Mouse (Mus musculus): Measurements from ENCODE around the gene Impdh2. TPM values are rescaled to one million over a fixed set of nuclear protein-coding genes. Genes with fewer than 3 reads are reported as not detected.

Gene Impdh2
- polyA plus RNA-seq, 1 experiment from 2014 or later: 50.6 TPM

DNA sequence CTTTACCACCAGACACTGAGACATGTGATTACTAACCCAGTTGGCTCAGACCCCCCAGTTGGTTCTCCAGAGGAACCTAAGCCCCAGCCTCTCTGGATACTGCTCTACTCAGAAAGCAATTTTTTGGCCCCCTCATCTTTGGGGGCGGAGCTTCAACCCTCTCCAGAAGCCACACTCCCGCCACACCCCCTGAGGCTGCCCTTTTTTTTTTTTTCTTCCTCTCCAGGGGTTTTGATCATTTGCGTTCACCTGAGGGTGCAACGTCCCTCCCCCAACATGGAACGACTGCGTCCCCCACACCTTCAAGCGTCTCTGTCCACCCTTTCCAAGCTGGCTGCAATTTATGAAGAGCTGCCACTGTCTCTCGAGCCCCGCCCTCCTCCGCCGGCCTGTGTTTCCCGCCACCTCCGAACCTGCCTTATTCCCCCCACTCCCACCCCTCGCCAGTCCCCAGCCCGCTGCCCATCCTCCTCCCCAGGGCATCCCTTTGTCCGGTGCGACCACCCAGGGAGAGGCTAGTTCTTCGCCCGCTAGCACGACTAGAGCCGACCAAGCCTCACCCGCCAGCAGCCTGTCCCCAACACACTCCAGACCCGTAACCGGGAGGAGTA, 18.0 kb downstream of the Impdh2 start:
- Histone ChIP-seq H3K9ac (ENCODE audit: low read depth, low read length) (peak overlapping the region; percentile 78), H3K4me2 (replicated peaks; ENCODE audit: low read depth) (peak overlapping the region; percentile 88), H3K36me3 (ENCODE audit: control insufficient read depth, insufficient read depth) (peaks cover 24% of the 10 kb centered on the region; the same call in 1 of the 2 replicates), H3K27me3 (replicated peaks; ENCODE audit: control insufficient read depth, insufficient read depth, low read length) (no peaks in the 10 kb centered on the region), H3K4me3 (ENCODE audit: low read depth, low read length) (peak overlapping the region; percentile 59), H3K27ac (ENCODE audit: low read depth, low read length) (peak overlapping the region; percentile 65), H3K4me1 (replicated peaks; ENCODE audit: control insufficient read depth, insufficient read depth, low read length) (no peaks in the 10 kb centered on the region), H3K9me3 (ENCODE audit: control insufficient read depth) (no peaks in the 10 kb centered on the region)
- peak; percentile 20 for ATAC-seq
- TF ChIP-seq CTCF (IDR thresholded peaks at IDR 0.05; ENCODE audit: low read depth): no peak
- 1% methylated on average over 24 of the region's 24 CpGs for WGBS

DNA sequence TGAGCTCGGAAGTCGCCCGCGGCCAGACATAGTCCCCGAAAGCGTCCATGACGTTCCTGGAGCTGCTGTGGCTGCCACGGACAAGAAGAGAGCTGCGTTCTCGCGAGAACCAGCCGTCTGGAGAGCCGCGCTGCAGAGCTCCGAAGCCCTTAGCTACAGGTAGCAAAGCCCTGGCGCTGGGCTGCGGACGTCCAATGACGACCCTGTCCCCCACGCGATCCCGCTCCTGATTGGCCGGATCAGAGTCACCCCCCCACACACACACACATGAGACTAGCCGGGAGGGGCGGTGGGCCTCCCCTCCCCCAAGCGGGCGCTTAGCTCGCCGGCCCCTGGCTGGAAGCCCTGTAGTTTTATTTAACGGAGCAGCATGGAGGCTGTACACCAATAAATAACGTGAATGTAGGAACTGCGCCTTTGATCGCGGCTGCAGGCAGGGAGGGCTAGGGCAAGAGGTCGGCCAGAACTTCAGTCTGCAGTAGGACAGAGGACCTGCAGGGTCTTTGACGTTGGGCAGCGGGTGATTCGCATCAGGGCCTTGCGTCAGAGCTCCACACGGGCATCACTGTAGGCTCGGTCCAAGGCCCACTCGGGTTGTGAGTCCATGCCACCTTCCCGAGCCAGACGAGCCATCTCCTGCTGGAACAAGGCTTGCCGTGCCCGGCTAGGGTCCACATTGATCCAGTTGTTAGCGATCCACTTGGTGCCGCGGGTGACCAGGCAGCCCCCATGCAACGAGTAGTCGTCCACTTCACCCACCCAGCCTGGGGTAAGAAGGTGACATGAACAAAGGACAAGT, 18.7 kb downstream of the Impdh2 start, which contains the start of gene Wdr6:
TSS of gene Wdr6 (minus strand) at position 195 of the 799 bp plus-strand sequence.
- Histone ChIP-seq H3K4me1 (replicated peaks; ENCODE audit: control insufficient read depth, insufficient read depth, low read length) (no peaks in the 10 kb centered on the region), H3K9ac (ENCODE audit: low read depth, low read length) (peak within 1 kb of the TSS; percentile 78), H3K27me3 (replicated peaks; ENCODE audit: control insufficient read depth, insufficient read depth, low read length) (no peaks in the 10 kb centered on the region), H3K27ac (ENCODE audit: low read depth, low read length) (peak within 1 kb of the TSS; percentile 65), H3K4me3 (ENCODE audit: low read depth, low read length) (peak within 1 kb of the TSS; percentile 59), H3K9me3 (ENCODE audit: control insufficient read depth) (no peaks in the 10 kb centered on the region), H3K36me3 (ENCODE audit: control insufficient read depth, insufficient read depth) (peaks cover 19% of the 10 kb centered on the region; the same call in 1 of the 2 replicates), H3K4me2 (replicated peaks; ENCODE audit: low read depth) (peak within 1 kb of the TSS; percentile 88)
- ATAC-seq: peak; percentile 84
- WGBS: 5% methylated on average over 51 of the region's 51 CpGs
- TF ChIP-seq CTCF (IDR thresholded peaks at IDR 0.05; ENCODE audit: low read depth): 0 out of 2 replicates have a peak, but pooled peaks have one; percentile 3

DNA sequence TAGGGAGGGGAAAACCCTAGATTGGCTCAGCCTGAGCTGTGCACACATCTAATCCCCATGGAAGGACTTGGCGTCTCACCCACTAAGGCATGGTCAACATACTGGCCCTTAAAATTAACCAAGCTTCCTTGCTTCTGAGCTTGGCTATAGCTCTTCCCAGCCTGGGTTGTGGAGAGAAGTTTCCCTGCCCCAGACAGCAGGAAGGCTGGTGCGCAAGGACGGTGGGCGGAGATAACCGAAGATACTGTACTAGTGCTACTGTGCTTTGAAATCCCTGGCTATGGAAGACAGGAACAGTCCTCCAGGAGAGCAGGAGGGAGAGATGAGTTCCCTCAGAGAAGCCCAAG, 19.2 kb downstream of the Impdh2 start:
- no peak for ATAC-seq
- Histone ChIP-seq H3K9me3 (ENCODE audit: control insufficient read depth) (no peaks in the 10 kb centered on the region), H3K4me2 (replicated peaks; ENCODE audit: low read depth) (peak overlapping the region; percentile 88), H3K27ac (ENCODE audit: low read depth, low read length) (no peak overlapping the region), H3K27me3 (replicated peaks; ENCODE audit: control insufficient read depth, insufficient read depth, low read length) (no peaks in the 10 kb centered on the region), H3K9ac (ENCODE audit: low read depth, low read length) (peak overlapping the region; percentile 78; the same call in 1 of the 2 replicates), H3K36me3 (ENCODE audit: control insufficient read depth, insufficient read depth) (peaks cover 19% of the 10 kb centered on the region; the same call in 1 of the 2 replicates), H3K4me1 (replicated peaks; ENCODE audit: control insufficient read depth, insufficient read depth, low read length) (no peaks in the 10 kb centered on the region), H3K4me3 (ENCODE audit: low read depth, low read length) (peak overlapping the region; percentile 59)
- no peak for TF ChIP-seq CTCF (IDR thresholded peaks at IDR 0.05; ENCODE audit: low read depth)
- 61% methylated on average over 5 of the region's 5 CpGs for WGBS

DNA sequence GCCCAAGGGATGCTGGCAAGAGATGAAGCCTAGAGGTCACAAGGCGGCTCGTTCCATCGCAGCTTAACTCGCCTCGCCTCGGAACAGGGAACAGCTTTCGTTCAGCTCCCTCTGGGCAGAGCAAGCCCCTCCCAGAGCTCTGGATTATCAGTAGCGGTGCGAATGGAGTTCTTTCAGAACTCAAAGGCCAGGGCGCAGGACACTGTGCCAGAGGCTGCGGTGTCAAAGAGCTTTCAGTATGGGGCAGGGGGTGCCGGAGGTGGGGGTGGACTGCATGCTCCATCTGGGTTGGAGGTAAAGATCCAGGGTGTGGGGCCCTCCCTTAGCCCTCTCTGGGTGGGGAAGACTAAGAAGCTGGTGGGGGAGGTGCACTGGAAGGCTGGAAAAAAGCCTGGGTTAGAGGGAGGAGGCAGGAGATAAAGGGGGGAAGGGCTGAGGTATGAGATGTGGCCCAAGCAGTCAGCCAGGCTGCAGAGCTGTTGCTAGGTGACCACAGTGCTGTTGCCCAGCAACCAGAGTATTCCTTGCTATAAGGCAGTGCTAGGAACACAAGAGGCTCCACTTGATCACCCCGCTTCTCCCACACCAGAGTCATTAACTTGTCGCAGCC, 27.6 kb downstream of the Impdh2 start:
- H3K4me3 ChIP-seq (ENCODE audit: low read depth, low read length): no peak overlapping the region
- H3K36me3 ChIP-seq (ENCODE audit: control insufficient read depth, insufficient read depth): no peaks in the 10 kb centered on the region
- no peaks in the 10 kb centered on the region for H3K9me3 ChIP-seq (ENCODE audit: control insufficient read depth)
- H3K27me3 ChIP-seq (replicated peaks; ENCODE audit: control insufficient read depth, insufficient read depth, low read length): no peaks in the 10 kb centered on the region
- WGBS: 14% methylated on average over 14 of the region's 14 CpGs
- no peaks in the 10 kb centered on the region for H3K4me1 ChIP-seq (replicated peaks; ENCODE audit: control insufficient read depth, insufficient read depth, low read length)
- no peak for TF ChIP-seq CTCF (IDR thresholded peaks at IDR 0.05; ENCODE audit: low read depth)
- H3K4me2 ChIP-seq (replicated peaks; ENCODE audit: low read depth): no peak overlapping the region; the same call in 1 of the 2 replicates
- H3K9ac ChIP-seq (ENCODE audit: low read depth, low read length): no peak overlapping the region
- H3K27ac ChIP-seq (ENCODE audit: low read depth, low read length): no peak overlapping the region
- ATAC-seq: peak; percentile 50

DNA sequence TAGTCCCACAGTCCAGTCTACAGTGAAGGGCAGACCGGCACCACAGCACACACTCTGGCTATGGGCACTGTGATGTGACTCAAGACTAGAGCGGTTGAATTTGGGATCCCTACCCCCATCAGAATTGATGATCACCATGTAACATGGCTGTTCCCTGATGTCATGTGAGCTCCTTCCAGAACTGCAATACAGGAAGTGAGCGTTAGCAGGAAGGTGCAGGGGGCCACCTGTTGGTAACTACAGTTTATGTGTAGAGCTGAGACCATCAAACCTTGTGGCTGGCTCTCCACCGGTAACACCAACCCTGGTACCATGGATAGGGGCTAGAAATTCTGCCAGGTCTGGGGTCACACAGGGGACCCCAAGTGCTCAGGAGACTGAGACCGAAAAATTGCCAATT, 29.1 kb downstream of the Impdh2 start:
- Histone ChIP-seq H3K4me2 (replicated peaks; ENCODE audit: low read depth) (no peak overlapping the region), H3K27ac (ENCODE audit: low read depth, low read length) (no peak overlapping the region), H3K4me1 (replicated peaks; ENCODE audit: control insufficient read depth, insufficient read depth, low read length) (no peaks in the 10 kb centered on the region), H3K9me3 (ENCODE audit: control insufficient read depth) (no peaks in the 10 kb centered on the region), H3K36me3 (ENCODE audit: control insufficient read depth, insufficient read depth) (no peaks in the 10 kb centered on the region), H3K4me3 (ENCODE audit: low read depth, low read length) (no peak overlapping the region), H3K9ac (ENCODE audit: low read depth, low read length) (no peak overlapping the region), H3K27me3 (replicated peaks; ENCODE audit: control insufficient read depth, insufficient read depth, low read length) (no peaks in the 10 kb centered on the region)
- no peak for ATAC-seq
- peak; percentile 58 for TF ChIP-seq CTCF (IDR thresholded peaks at IDR 0.05; ENCODE audit: low read depth)
- WGBS: 63% methylated on average over 5 of the region's 5 CpGs

DNA sequence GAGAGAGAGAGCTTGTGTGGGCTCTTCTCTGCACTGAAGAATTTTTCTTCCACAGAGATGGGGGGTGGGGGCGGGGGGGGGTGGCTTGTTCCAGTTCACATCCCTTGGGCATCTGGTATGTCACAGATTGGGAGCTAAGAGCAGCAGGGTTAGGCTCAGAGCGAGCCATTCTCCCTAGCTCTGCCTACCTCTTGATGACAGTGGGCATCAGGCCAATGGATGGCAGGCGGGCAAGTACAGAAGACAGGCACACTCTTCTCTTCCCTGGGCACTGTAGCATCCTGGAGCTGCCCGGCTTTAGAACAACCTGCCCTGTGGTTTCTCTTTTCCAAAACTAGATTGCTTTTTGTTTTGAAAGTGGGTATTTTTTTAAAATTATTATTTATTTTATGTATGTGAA, 31.4 kb downstream of the Impdh2 start:
- Histone ChIP-seq H3K27ac (ENCODE audit: low read depth, low read length) (no peak overlapping the region), H3K36me3 (ENCODE audit: control insufficient read depth, insufficient read depth) (no peaks in the 10 kb centered on the region), H3K4me2 (replicated peaks; ENCODE audit: low read depth) (no peak overlapping the region), H3K27me3 (replicated peaks; ENCODE audit: control insufficient read depth, insufficient read depth, low read length) (no peaks in the 10 kb centered on the region), H3K9me3 (ENCODE audit: control insufficient read depth) (no peaks in the 10 kb centered on the region), H3K4me3 (ENCODE audit: low read depth, low read length) (no peak overlapping the region), H3K4me1 (replicated peaks; ENCODE audit: control insufficient read depth, insufficient read depth, low read length) (no peaks in the 10 kb centered on the region), H3K9ac (ENCODE audit: low read depth, low read length) (no peak overlapping the region)
- ATAC-seq: no peak
- no peak for TF ChIP-seq CTCF (IDR thresholded peaks at IDR 0.05; ENCODE audit: low read depth)
- 84% methylated on average over 4 of the region's 4 CpGs for WGBS
